In the genomic region with DNA sequence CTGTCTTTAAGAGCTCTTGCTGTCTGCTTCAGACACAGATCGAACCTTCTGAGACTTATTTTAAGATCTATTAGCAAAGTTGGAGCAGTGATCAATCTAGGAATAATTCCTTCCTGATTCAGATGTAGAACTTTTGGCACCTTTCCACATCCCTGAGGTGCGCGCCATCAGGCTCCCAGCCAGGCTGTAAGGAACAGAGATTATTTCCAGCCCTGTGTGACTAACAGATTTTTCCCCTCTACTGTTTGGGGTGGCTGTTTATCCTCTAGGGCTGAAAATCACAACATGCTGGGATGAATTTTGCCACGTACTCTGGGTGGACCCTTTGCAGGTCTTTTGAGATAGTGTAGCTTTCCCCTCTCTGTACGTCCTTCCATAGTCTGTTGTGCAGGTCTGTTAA, we compare ENCODE assay signal across 15 mouse cellular contexts.
DNase-seq lines count a peak whose midpoint lies in the region; ATAC-seq and TF ChIP-seq lines count a peak whose summit lies in the region.
"Had no signal": no experiment of that assay in that cellular context is flagged by ENCODE, and none has a peak within 500 bp of the region (broad histone marks: within the 10 kb centered on the region; RNA-seq: fewer than 3 reads in every experiment).

No protein-coding gene starts in this region.

- no peak for ATAC-seq in heart, embryonic 15.5 days (replicated peaks; ENCODE audit: insufficient number of reproducible peaks, insufficient read depth, low FRiP score, low read depth)
- ATAC-seq in limb, embryonic 14.5 days (ENCODE audit: low FRiP score, low read depth): no peak
- ATAC-seq: lung, postnatal 0 days; midbrain, embryonic 15.5 days had no signal

- DNase-seq in heart, adult 11 months: no peak
- DNase-seq in limb, embryonic 14.5 days (ENCODE audit: low spot score): peak; percentile 4
- DNase-seq in limb, embryonic 10.5 days (ENCODE audit: low spot score): no peak
- DNase-seq in cerebellum, adult 9-10 months: peak; percentile 82
- DNase-seq in kidney, adult 2 months: no peak
- no peak for DNase-seq in kidney, postnatal 4 days
- DNase-seq: gastrocnemius, postnatal 36 days; thymus, postnatal 25 days had no signal

- no peak overlapping the region for H3K4me3 ChIP-seq in heart, embryonic 15.5 days
- no peak overlapping the region for H3K4me3 ChIP-seq in limb, embryonic 14.5 days (replicated peaks; ENCODE audit: low read length)
- no peak overlapping the region for H3K4me3 ChIP-seq in limb, embryonic 10.5 days
- H3K4me3 ChIP-seq in kidney, adult 2 months (ENCODE audit: insufficient read depth, low read depth, low read length): no peak overlapping the region
- H3K4me3 ChIP-seq: embryonic facial prominence, embryonic 12.5 days; limb, embryonic 13.5 days; liver, embryonic 15.5 days; midbrain, embryonic 15.5 days had no signal

- no peaks in the 10 kb centered on the region for H3K36me3 ChIP-seq in heart, embryonic 15.5 days
- 0 out of 2 replicates have a peak, but pooled peaks cover 3% of the 10 kb centered on the region for H3K36me3 ChIP-seq in limb, embryonic 14.5 days (ENCODE audit: control insufficient read depth, insufficient read depth, low read length)
- H3K36me3 ChIP-seq in limb, embryonic 10.5 days: no peaks in the 10 kb centered on the region
- H3K36me3 ChIP-seq in kidney, adult 2 months (ENCODE audit: control insufficient read depth, insufficient read depth, low read length): no peaks in the 10 kb centered on the region; the same call in 1 of the 2 replicates
- H3K36me3 ChIP-seq: embryonic facial prominence, embryonic 12.5 days; liver, embryonic 15.5 days; midbrain, embryonic 15.5 days had no signal

- no peak overlapping the region for H3K4me2 ChIP-seq in heart, embryonic 15.5 days
- no peak overlapping the region for H3K4me2 ChIP-seq in limb, embryonic 14.5 days (replicated peaks; ENCODE audit: low read depth, low read length, severe bottlenecking)
- H3K4me2 ChIP-seq: embryonic facial prominence, embryonic 12.5 days; heart, embryonic 11.5 days; limb, embryonic 13.5 days; liver, embryonic 15.5 days; midbrain, embryonic 15.5 days had no signal

- WGBS in heart, embryonic 15.5 days: 50% methylated on average over 5 of the region's 5 CpGs
- WGBS in limb, embryonic 14.5 days: 64% methylated on average over 5 of the region's 5 CpGs
- 96% methylated on average over 5 of the region's 5 CpGs for WGBS in limb, embryonic 10.5 days
- WGBS in kidney, adult 2 months: 80% methylated on average over 5 of the region's 5 CpGs

- peak overlapping the region; percentile 45 for H3K27ac ChIP-seq in heart, embryonic 15.5 days
- H3K27ac ChIP-seq in limb, embryonic 14.5 days (replicated peaks; ENCODE audit: low read depth, low read length): no peak overlapping the region
- H3K27ac ChIP-seq in limb, embryonic 10.5 days: no peak overlapping the region
- no peak overlapping the region for H3K27ac ChIP-seq in kidney, adult 2 months (ENCODE audit: insufficient read depth, low read depth, low read length)
- H3K27ac ChIP-seq: embryonic facial prominence, embryonic 12.5 days; limb, embryonic 13.5 days; liver, embryonic 15.5 days; midbrain, embryonic 15.5 days had no signal

- TF ChIP-seq CTCF in kidney, adult 2 months (conservative IDR thresholded peaks at IDR 0.05; ENCODE audit: insufficient read depth, insufficient read length, low read depth, low read length): no peak

- H3K27me3 ChIP-seq in heart, embryonic 15.5 days: no peaks in the 10 kb centered on the region
- no peaks in the 10 kb centered on the region for H3K27me3 ChIP-seq in limb, embryonic 14.5 days (ENCODE audit: control insufficient read depth, insufficient read depth, low read length)
- H3K27me3 ChIP-seq in limb, embryonic 10.5 days (ENCODE audit: low read depth, poor library complexity, severe bottlenecking): no peaks in the 10 kb centered on the region
- no peaks in the 10 kb centered on the region for H3K27me3 ChIP-seq in kidney, adult 2 months (replicated peaks; ENCODE audit: control insufficient read depth, insufficient read depth, low read length)
- H3K27me3 ChIP-seq: embryonic facial prominence, embryonic 12.5 days; limb, embryonic 13.5 days; liver, embryonic 15.5 days; midbrain, embryonic 15.5 days had no signal

- H3K9ac ChIP-seq in heart, embryonic 15.5 days: no peak overlapping the region
- H3K9ac ChIP-seq in limb, embryonic 14.5 days (ENCODE audit: low read depth, low read length, severe bottlenecking): no peak overlapping the region
- H3K9ac ChIP-seq: embryonic facial prominence, embryonic 12.5 days; limb, embryonic 13.5 days; liver, embryonic 15.5 days; midbrain, embryonic 15.5 days had no signal

- H3K4me1 ChIP-seq in heart, embryonic 15.5 days (replicated peaks): peaks cover 8% of the 10 kb centered on the region; the same call in 1 of the 2 replicates
- 0 out of 2 replicates have a peak, but pooled peaks cover 6% of the 10 kb centered on the region for H3K4me1 ChIP-seq in limb, embryonic 14.5 days (ENCODE audit: control insufficient read depth, insufficient read depth, low read length)
- H3K4me1 ChIP-seq in limb, embryonic 10.5 days: no peaks in the 10 kb centered on the region
- H3K4me1 ChIP-seq in kidney, adult 2 months (ENCODE audit: control insufficient read depth, insufficient read depth, low read length): no peaks in the 10 kb centered on the region
- H3K4me1 ChIP-seq: embryonic facial prominence, embryonic 12.5 days; liver, embryonic 15.5 days; midbrain, embryonic 15.5 days had no signal

- TF ChIP-seq POLR2A in limb, embryonic 14.5 days (IDR thresholded peaks at IDR 0.05; ENCODE audit: borderline replicate concordance, extremely low read depth, insufficient read depth, insufficient read length): no peak
- no peak for TF ChIP-seq POLR2A in kidney, adult 2 months (IDR thresholded peaks at IDR 0.05; ENCODE audit: low read depth, low read length)

- no peaks in the 10 kb centered on the region for H3K9me3 ChIP-seq in heart, embryonic 15.5 days (replicated peaks)
- H3K9me3 ChIP-seq in limb, embryonic 14.5 days (ENCODE audit: control insufficient read depth, low read length): no peaks in the 10 kb centered on the region
- H3K9me3 ChIP-seq in limb, embryonic 10.5 days (replicated peaks): no peaks in the 10 kb centered on the region
- H3K9me3 ChIP-seq: embryonic facial prominence, embryonic 12.5 days; limb, embryonic 13.5 days; liver, embryonic 15.5 days; midbrain, embryonic 15.5 days had no signal

Comparison
In these comparisons a context has a peak if more than half of its experiments do, and no peak if none do; other contexts are left out.
1. DNase-seq: peak in limb, embryonic 14.5 days (single experiment) and cerebellum, adult 9-10 months (single experiment); none in heart, adult 11 months (single experiment), limb, embryonic 10.5 days (single experiment), kidney, adult 2 months (single experiment) and kidney, postnatal 4 days (0 of 2).